Mouse (Mus musculus) retina, postnatal 1 day (tissue): ENCODE results near the gene Pla2g12b.
A peak's percentile ranks its signal among the peaks of the same experiment; 100 is the strongest.

Experiments used
- DNase-seq: peaks from one replicate; pipeline ENCODE4 v3.0.0-alpha.2; 2012

The Pla2g12b gene

GRCm38 (mm10) chr10:59416623-59417022, 13.2 kb downstream of the Pla2g12b start:
- DNase-seq = no peak

GRCm38 (mm10) chr10:59419516-59419915, 16.1 kb downstream of the Pla2g12b start:
- no peak for DNase-seq

GRCm38 (mm10) chr10:59424453-59424852, 21.0 kb downstream of the Pla2g12b start:
- no peak for DNase-seq

- no peak for DNase-seq
Measured at GRCm38 (mm10) chr10:59425369-59425768, 21.9 kb downstream of the Pla2g12b start.

- DNase-seq = no peak
Measured at GRCm38 (mm10) chr10:59426371-59426770, 22.9 kb downstream of the Pla2g12b start.

GRCm38 (mm10) chr10:59429448-59430135, 26.1 kb downstream of the Pla2g12b start:
- DNase-seq = peak; percentile 19

- DNase-seq = no peak
Measured at GRCm38 (mm10) chr10:59430701-59431218, 27.3 kb downstream of the Pla2g12b start.

- no peak for DNase-seq
Measured at GRCm38 (mm10) chr10:59435746-59436145, 32.3 kb downstream of the Pla2g12b start.

GRCm38 (mm10) chr10:59438651-59439050, 35.2 kb downstream of the Pla2g12b start:
- DNase-seq = no peak

GRCm38 (mm10) chr10:59439508-59439931, 36.1 kb downstream of the Pla2g12b start:
- DNase-seq = no peak

GRCm38 (mm10) chr10:59440177-59440576, 36.7 kb downstream of the Pla2g12b start:
- no peak for DNase-seq

- no peak for DNase-seq
Measured at GRCm38 (mm10) chr10:59441735-59442134, 38.3 kb downstream of the Pla2g12b start, which contains the start of gene Oit3. Gene Oit3 (minus strand): TSS chr10:59441778.

- no peak for DNase-seq
Measured at GRCm38 (mm10) chr10:59443212-59443611, 39.8 kb downstream of the Pla2g12b start.

GRCm38 (mm10) chr10:59444106-59444505, 40.6 kb downstream of the Pla2g12b start:
- DNase-seq = no peak

- DNase-seq = no peak
Measured at GRCm38 (mm10) chr10:59444635-59445034, 41.2 kb downstream of the Pla2g12b start.

GRCm38 (mm10) chr10:59446911-59447437, 43.5 kb downstream of the Pla2g12b start:
- no peak for DNase-seq

GRCm38 (mm10) chr10:59447546-59447945, 44.1 kb downstream of the Pla2g12b start:
- DNase-seq = no peak

GRCm38 (mm10) chr10:59451839-59452238, 48.4 kb downstream of the Pla2g12b start:
- peak; percentile 73 for DNase-seq

GRCm38 (mm10) chr10:59454631-59455030, 51.2 kb downstream of the Pla2g12b start:
- no peak for DNase-seq

GRCm38 (mm10) chr10:59459767-59460166, 56.3 kb downstream of the Pla2g12b start:
- no peak for DNase-seq

GRCm38 (mm10) chr10:59462307-59462706, 58.8 kb downstream of the Pla2g12b start:
- DNase-seq = no peak

- DNase-seq = no peak
Measured at GRCm38 (mm10) chr10:59465546-59465945, 62.1 kb downstream of the Pla2g12b start.

GRCm38 (mm10) chr10:59466626-59467025, 63.2 kb downstream of the Pla2g12b start:
- DNase-seq = no peak

GRCm38 (mm10) chr10:59467297-59467696, 63.8 kb downstream of the Pla2g12b start:
- no peak for DNase-seq
